Comparison of ENCODE assay signal across 18 mouse cellular contexts in the genomic region with DNA sequence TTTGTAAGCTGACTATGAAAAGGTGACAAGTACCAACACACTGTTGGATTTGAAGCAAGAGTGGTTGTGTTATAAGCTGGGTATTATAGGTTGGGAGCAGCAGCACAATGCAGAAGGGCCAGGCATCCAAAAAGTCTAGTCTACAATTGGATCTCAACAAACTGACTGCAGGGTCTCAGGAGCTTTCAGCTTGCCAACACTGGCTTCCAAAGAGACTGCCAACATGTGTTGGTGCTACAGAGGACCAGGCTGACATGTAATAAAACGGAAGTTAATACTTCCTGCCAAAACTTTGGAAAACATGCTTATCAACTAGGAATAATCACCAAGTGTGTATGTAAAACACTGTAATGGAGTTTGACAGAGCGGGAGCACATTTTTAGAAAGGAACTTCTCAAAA.
DNase-seq lines count a peak whose midpoint lies in the region; ATAC-seq and TF ChIP-seq lines count a peak whose summit lies in the region.
"Had no signal": no experiment of that assay in that cellular context is flagged by ENCODE, and none has a peak within 500 bp of the region (broad histone marks: within the 10 kb centered on the region; RNA-seq: fewer than 3 reads in every experiment).

No protein-coding gene starts in this region.

- no peaks in the 10 kb centered on the region for H3K27me3 ChIP-seq in kidney, adult 2 months (replicated peaks; ENCODE audit: control insufficient read depth, insufficient read depth, low read length)
- no peaks in the 10 kb centered on the region for H3K27me3 ChIP-seq in lung, embryonic 16.5 days (ENCODE audit: control insufficient read depth, insufficient read depth, low read depth, low read length)
- H3K27me3 ChIP-seq: hindbrain, embryonic 15.5 days; liver, embryonic 13.5 days had no signal

- peak; percentile 26 for DNase-seq in adrenal gland, postnatal 14 days
- DNase-seq in adrenal gland, postnatal 25 days: no peak
- peak; percentile 92 for DNase-seq in heart, adult 11 months
- DNase-seq in heart, postnatal 36 days: no peak
- DNase-seq in kidney, adult 2 months: peak; percentile 12
- DNase-seq in kidney, adult 11 months: no peak
- no peak for DNase-seq in lung, postnatal 4 days
- DNase-seq: cerebellum, adult 18-20 months; layer of hippocampus, postnatal 36 days; liver, embryonic 13.5 days; spleen, adult 18-20 months; thymus, adult 18-20 months had no signal

- TF ChIP-seq CTCF in kidney, adult 2 months (conservative IDR thresholded peaks at IDR 0.05; ENCODE audit: insufficient read depth, insufficient read length, low read depth, low read length): no peak

- intact Hi-C loops in heart, postnatal 36 days (cut with DNase I): no loop called here

- H3K9me3 ChIP-seq in lung, embryonic 16.5 days (ENCODE audit: control insufficient read depth, low read length): no peaks in the 10 kb centered on the region
- H3K9me3 ChIP-seq: hindbrain, embryonic 15.5 days; liver, embryonic 13.5 days; neural tube, embryonic 12.5 days had no signal

- no peak overlapping the region for H3K9ac ChIP-seq in lung, embryonic 16.5 days (ENCODE audit: low read length)
- H3K9ac ChIP-seq: hindbrain, embryonic 15.5 days; liver, embryonic 13.5 days; neural tube, embryonic 12.5 days had no signal

- no peak for TF ChIP-seq POLR2A in kidney, adult 2 months (IDR thresholded peaks at IDR 0.05; ENCODE audit: low read depth, low read length)

- 54% methylated on average over 2 of the region's 2 CpGs for WGBS in kidney, adult 2 months
- 27% methylated on average over 2 of the region's 2 CpGs for WGBS in lung, embryonic 16.5 days

- no peaks in the 10 kb centered on the region for H3K36me3 ChIP-seq in kidney, adult 2 months (ENCODE audit: control insufficient read depth, insufficient read depth, low read length)
- no peaks in the 10 kb centered on the region for H3K36me3 ChIP-seq in lung, embryonic 16.5 days (ENCODE audit: control insufficient read depth, insufficient read depth, low read length)
- H3K36me3 ChIP-seq: hindbrain, embryonic 15.5 days; liver, embryonic 13.5 days; neural tube, embryonic 12.5 days had no signal

- H3K4me2 ChIP-seq in lung, embryonic 16.5 days (ENCODE audit: low read depth, low read length): no peak overlapping the region
- H3K4me2 ChIP-seq: hindbrain, embryonic 15.5 days; liver, embryonic 13.5 days; midbrain, embryonic 11.5 days; neural tube, embryonic 12.5 days had no signal

- no peak overlapping the region for H3K4me3 ChIP-seq in kidney, adult 2 months (ENCODE audit: insufficient read depth, low read depth, low read length)
- no peak overlapping the region for H3K4me3 ChIP-seq in lung, embryonic 16.5 days (ENCODE audit: low read length)
- H3K4me3 ChIP-seq: hindbrain, embryonic 15.5 days; liver, embryonic 13.5 days; neural tube, embryonic 12.5 days had no signal

- H3K4me1 ChIP-seq in kidney, adult 2 months (ENCODE audit: control insufficient read depth, insufficient read depth, low read length): peaks cover 2% of the 10 kb centered on the region; the same call in 1 of the 2 replicates
- H3K4me1 ChIP-seq in lung, embryonic 16.5 days (replicated peaks; ENCODE audit: control insufficient read depth, insufficient read depth, low read length): peaks cover 9% of the 10 kb centered on the region; the same call in 1 of the 2 replicates
- H3K4me1 ChIP-seq: hindbrain, embryonic 15.5 days; liver, embryonic 13.5 days had no signal

- peak; percentile 13; the same call in 1 of the 2 replicates for ATAC-seq in lung, embryonic 16.5 days (ENCODE audit: low read depth)
- ATAC-seq: intestine, embryonic 16.5 days had no signal

- 0 out of 2 replicates have a peak overlapping the region, but pooled peaks have one; percentile 35 for H3K27ac ChIP-seq in kidney, adult 2 months (ENCODE audit: insufficient read depth, low read depth, low read length)
- H3K27ac ChIP-seq in lung, embryonic 16.5 days (ENCODE audit: low read length): no peak overlapping the region
- H3K27ac ChIP-seq: hindbrain, embryonic 15.5 days; liver, embryonic 13.5 days; macrophage; neural tube, embryonic 12.5 days had no signal

Comparison
In these comparisons a context has a peak if more than half of its experiments do, and no peak if none do; other contexts are left out.
1. DNase-seq: peak in adrenal gland, postnatal 14 days (single experiment), heart, adult 11 months (single experiment) and kidney, adult 2 months (single experiment); none in adrenal gland, postnatal 25 days (single experiment), heart, postnatal 36 days (0 of 2), kidney, adult 11 months (single experiment) and lung, postnatal 4 days (0 of 2).